Mouse (Mus musculus) hindbrain, embryonic 16.5 days (tissue): ENCODE data around the gene Stam2. TPM values are rescaled to one million over a fixed set of nuclear protein-coding genes. Genes with fewer than 3 reads are reported as not detected.

Experiments used
- ATAC-seq: fragments of 200-750 bp; cut with Nextera tagmentation; 2 replicates; pipeline ENCODE4 v1.8.0; 2017; ENCODE audit warnings: moderate TSS enrichment, moderate library complexity
- H3K27ac ChIP-seq: fragments of 300-500 bp; sonication (generic); 2 replicates; pipeline ENCODE4 v1.5.1; 2014; ENCODE audit warnings: low read depth, mild to moderate bottlenecking, control low read depth, low read length, moderate library complexity
- H3K27me3 ChIP-seq: fragments of 300-500 bp; sonication (generic); replicated peaks from 2 replicates; pipeline ENCODE4 v1.6.1; 2014; ENCODE audit warnings: low read length; ENCODE audit not compliant: control insufficient read depth, insufficient read depth
- H3K36me3 ChIP-seq: fragments of 300-500 bp; sonication (generic); 2 replicates; pipeline ENCODE4 v1.6.1; 2014; ENCODE audit warnings: mild to moderate bottlenecking, low read length, moderate library complexity, mixed read lengths; ENCODE audit not compliant: control insufficient read depth, insufficient read depth
- H3K4me1 ChIP-seq: fragments of 300-500 bp; sonication (generic); 2 replicates; pipeline ENCODE4 v1.6.1; 2014; ENCODE audit warnings: low read depth, low read length; ENCODE audit not compliant: control insufficient read depth, insufficient read depth
- H3K4me2 ChIP-seq: fragments of 300-500 bp; sonication (generic); 2 replicates; pipeline ENCODE4 v1.6.1; 2014; ENCODE audit warnings: mild to moderate bottlenecking, low read length, control low read depth, moderate library complexity
- H3K4me3 ChIP-seq: fragments of 300-500 bp; sonication (generic); 2 replicates; pipeline ENCODE4 v1.5.1; 2014; ENCODE audit warnings: mild to moderate bottlenecking, low read length, control low read depth, moderate library complexity
- H3K9ac ChIP-seq: fragments of 300-500 bp; sonication (generic); 2 replicates; pipeline ENCODE4 v1.6.1; 2014; ENCODE audit warnings: low read depth, mild to moderate bottlenecking, control low read depth, low read length, moderate library complexity
- H3K9me3 ChIP-seq: fragments of 300-500 bp; sonication (generic); 2 replicates; pipeline ENCODE4 v1.6.1; 2014; ENCODE audit warnings: mild to moderate bottlenecking, low read length, moderate library complexity; ENCODE audit not compliant: control insufficient read depth
- WGBS: fragments of 180-500 bp; shearing (Covaris S2); extraction: QIAGEN DNeasy Blood & Tissue Kit; methylation state at CpG from one replicate; pipeline ENCODE4 v1.1.7; 2014; 5-methylcytosine and 5-hydroxymethylcytosine counted together
- polyA plus RNA-seq: library from polyadenylated mRNA; unstranded; fragments of >200 nt; fragmentation: Nextera tagmentation; extraction: Ambion mirVana; gene quantifications from 2 replicates; pipeline ENCODE4 v1.2.1, GENCODE M21; 2015

The Stam2 gene
- polyA plus RNA-seq, 1 experiment from 2014 or later: 35.8 TPM

GRCm38 (mm10) chr2:52643657-52644056 lies 98.4 kb downstream of the Stam2 start:
- Histone ChIP-seq H3K9me3 (no peaks in the 10 kb centered on the region), H3K27me3 (no peaks in the 10 kb centered on the region), H3K4me3 (no peak overlapping the region), H3K9ac (no peak overlapping the region), H3K4me2 (no peak overlapping the region), H3K27ac (no peak overlapping the region), H3K4me1 (no peaks in the 10 kb centered on the region), H3K36me3 (no peaks in the 10 kb centered on the region)
- WGBS: 91% methylated on average over 6 of the region's 6 CpGs
- no peak for ATAC-seq

Other genes with a start within 250 kb of the Stam2 start
- 13.6 and 13.9 TPM in 2 replicates for gene Cacnb4, start 65.5 kb downstream of the Stam2 start, polyA plus RNA-seq
- 8.4 and 9.0 TPM in 2 replicates for gene Fmnl2, start 115.6 kb upstream of the Stam2 start, polyA plus RNA-seq